Mouse (Mus musculus): ENCODE data around the gene Rbbp8nl. TPM values are rescaled to one million over a fixed set of nuclear protein-coding genes. Genes with fewer than 3 reads are reported as not detected.

The Rbbp8nl gene
- total RNA-seq (2021): not detected
- polyA plus RNA-seq (2012; rRNA removed): not detected in 2 replicates
- long read RNA-seq: 0 reads

- peaks cover 2% of the 10 kb centered on the region; the same call in 1 of the 2 replicates for H3K4me1 ChIP-seq (ENCODE audit: control insufficient read depth, insufficient read depth, low read length)
- H3K4me3 ChIP-seq: no peak within 1 kb of the TSS
- H3K9ac ChIP-seq (ENCODE audit: low read depth, low read length): no peak within 1 kb of the TSS
- no peaks in the 10 kb centered on the region for H3K36me3 ChIP-seq (ENCODE audit: control insufficient read depth, insufficient read depth, low read length)
- no peak within 1 kb of the TSS for H3K27ac ChIP-seq
- H3K79me2 ChIP-seq (replicated peaks; ENCODE audit: control insufficient read depth, insufficient read depth, low read length): no peaks in the 10 kb centered on the region
- DNase-seq: no peak
- H3K27me3 ChIP-seq (ENCODE audit: control insufficient read depth, insufficient read depth, low read length): no peaks in the 10 kb centered on the region
- intact Hi-C loops (cut with DNase I): no loop called here
- TF ChIP-seq CTCF (IDR thresholded peaks at IDR 0.05): no peak
- TF ChIP-seq POLR2A (IDR thresholded peaks at IDR 0.05; ENCODE audit: insufficient read depth, low read depth, low read length): no peak
- no peak for TF ChIP-seq EP300 (IDR thresholded peaks at IDR 0.05; ENCODE audit: insufficient read depth, low read depth, low read length)
- 67% methylated on average over 16 of the region's 16 CpGs for WGBS
These were observed at the start of gene Rbbp8nl for GRCm38 (mm10) chr2:180289440-180290108. Gene Rbbp8nl, minus strand, starts transcription at chr2:180289879.

- intact Hi-C loops (cut with DNase I): no loop called here
- Histone ChIP-seq H3K9ac (ENCODE audit: low read depth, low read length) (no peak within 1 kb of the TSS; the same call in 1 of the 2 replicates), H3K27me3 (ENCODE audit: control insufficient read depth, insufficient read depth, low read length) (peaks cover 17% of the 10 kb centered on the region), H3K4me1 (ENCODE audit: control insufficient read depth, insufficient read depth, low read length) (peaks cover 3% of the 10 kb centered on the region), H3K4me3 (peak within 1 kb of the TSS; percentile 31), H3K79me2 (replicated peaks; ENCODE audit: control insufficient read depth, insufficient read depth, low read length) (no peaks in the 10 kb centered on the region), H3K36me3 (ENCODE audit: control insufficient read depth, insufficient read depth, low read length) (no peaks in the 10 kb centered on the region), H3K27ac (no peak within 1 kb of the TSS)
- TF ChIP-seq CTCF (IDR thresholded peaks at IDR 0.05) (no peak), EP300 (IDR thresholded peaks at IDR 0.05; ENCODE audit: insufficient read depth, low read depth, low read length) (no peak), POLR2A (IDR thresholded peaks at IDR 0.05; ENCODE audit: insufficient read depth, low read depth, low read length) (no peak)
- DNase-seq: peak; percentile 37 to 64
- WGBS: 1% methylated on average over 32 of the region's 33 CpGs
These were observed 44.9 kb upstream of the Rbbp8nl start, which contains the start of gene Gata5 for GRCm38 (mm10) chr2:180334551-180334986. Gene Gata5, minus strand, starts transcription at chr2:180334699.

GRCm38 (mm10) chr2:180333778-180334550, 44.3 kb upstream of the Rbbp8nl start:
- DNase-seq: no peak
- WGBS: 2% methylated on average over 69 of the region's 69 CpGs
- TF ChIP-seq CTCF (IDR thresholded peaks at IDR 0.05) (no peak), EP300 (IDR thresholded peaks at IDR 0.05; ENCODE audit: insufficient read depth, low read depth, low read length) (no peak), POLR2A (IDR thresholded peaks at IDR 0.05; ENCODE audit: insufficient read depth, low read depth, low read length) (no peak)
- H3K79me2 ChIP-seq (replicated peaks; ENCODE audit: control insufficient read depth, insufficient read depth, low read length): no peaks in the 10 kb centered on the region
- H3K27ac ChIP-seq: no peak overlapping the region
- H3K36me3 ChIP-seq (ENCODE audit: control insufficient read depth, insufficient read depth, low read length): no peaks in the 10 kb centered on the region
- peak overlapping the region; percentile 31 for H3K4me3 ChIP-seq
- intact Hi-C loops (cut with DNase I): no loop called here
- H3K27me3 ChIP-seq (ENCODE audit: control insufficient read depth, insufficient read depth, low read length): peaks cover 17% of the 10 kb centered on the region
- H3K9ac ChIP-seq (ENCODE audit: low read depth, low read length): no peak overlapping the region
- H3K4me1 ChIP-seq (ENCODE audit: control insufficient read depth, insufficient read depth, low read length): peaks cover 3% of the 10 kb centered on the region

- no peak for TF ChIP-seq POLR2A (IDR thresholded peaks at IDR 0.05; ENCODE audit: insufficient read depth, low read depth, low read length)
- TF ChIP-seq CTCF (IDR thresholded peaks at IDR 0.05): no peak
- 96% methylated on average over 1 of the region's 1 CpGs for WGBS
- no peak overlapping the region for H3K27ac ChIP-seq
- H3K9ac ChIP-seq (ENCODE audit: low read depth, low read length): no peak overlapping the region
- H3K4me3 ChIP-seq: no peak overlapping the region
- no peaks in the 10 kb centered on the region for H3K36me3 ChIP-seq (ENCODE audit: control insufficient read depth, insufficient read depth, low read length)
- intact Hi-C loops (cut with DNase I): no loop called here
- H3K79me2 ChIP-seq (replicated peaks; ENCODE audit: control insufficient read depth, insufficient read depth, low read length): no peaks in the 10 kb centered on the region
- no peaks in the 10 kb centered on the region for H3K4me1 ChIP-seq (ENCODE audit: control insufficient read depth, insufficient read depth, low read length)
- DNase-seq: no peak
- peaks cover 9% of the 10 kb centered on the region; the same call in 1 of the 2 replicates for H3K27me3 ChIP-seq (ENCODE audit: control insufficient read depth, insufficient read depth, low read length)
These were observed 39.8 kb upstream of the Rbbp8nl start for GRCm38 (mm10) chr2:180329466-180329865.

- H3K36me3 ChIP-seq (ENCODE audit: control insufficient read depth, insufficient read depth, low read length): no peaks in the 10 kb centered on the region
- no peak for TF ChIP-seq POLR2A (IDR thresholded peaks at IDR 0.05; ENCODE audit: insufficient read depth, low read depth, low read length)
- TF ChIP-seq EP300 (IDR thresholded peaks at IDR 0.05; ENCODE audit: insufficient read depth, low read depth, low read length): no peak
- TF ChIP-seq CTCF (IDR thresholded peaks at IDR 0.05): no peak
- no peak overlapping the region for H3K4me3 ChIP-seq
- 44% methylated on average over 14 of the region's 14 CpGs for WGBS
- no peak overlapping the region for H3K27ac ChIP-seq
- DNase-seq: no peak
- H3K4me1 ChIP-seq (ENCODE audit: control insufficient read depth, insufficient read depth, low read length): peaks cover 3% of the 10 kb centered on the region; the same call in 1 of the 2 replicates
- no peaks in the 10 kb centered on the region for H3K79me2 ChIP-seq (replicated peaks; ENCODE audit: control insufficient read depth, insufficient read depth, low read length)
- intact Hi-C loops (cut with DNase I): no loop called here
- no peak overlapping the region for H3K9ac ChIP-seq (ENCODE audit: low read depth, low read length)
- no peaks in the 10 kb centered on the region for H3K27me3 ChIP-seq (ENCODE audit: control insufficient read depth, insufficient read depth, low read length)
These were observed 33.1 kb upstream of the Rbbp8nl start for GRCm38 (mm10) chr2:180322674-180323355.
